Mouse (Mus musculus): ENCODE results near the gene Tmx2. TPM values are rescaled to one million over a fixed set of nuclear protein-coding genes. Genes with fewer than 3 reads are reported as not detected.

Gene Tmx2
- total and polyA plus RNA-seq, 2 experiments, result 50.6 to 92.1 TPM

GRCm38 (mm10) chr2:84703497-84703896 lies 24.6 kb upstream of the Tmx2 start:
- no peak for DNase-seq (ENCODE audit: extremely low read depth, low read depth, low spot score)

GRCm38 (mm10) chr2:84695007-84695695 lies 16.2 kb upstream of the Tmx2 start:
- no peaks in the 10 kb centered on the region for H3K79me2 ChIP-seq (ENCODE audit: control insufficient read depth, insufficient read depth, low read length)
- WGBS, result 95% methylated on average over 5 of the region's 5 CpGs
- no peaks in the 10 kb centered on the region for H3K4me1 ChIP-seq (ENCODE audit: control insufficient read depth, insufficient read depth, low read length)
- H3K36me3 ChIP-seq (ENCODE audit: control insufficient read depth, insufficient read depth, low read length), result peaks cover 58% of the 10 kb centered on the region
- no peak overlapping the region for H3K4me3 ChIP-seq (ENCODE audit: insufficient read depth, low read depth, low read length)
- no peak overlapping the region for H3K9ac ChIP-seq (ENCODE audit: low read depth, low read length)
- no peak for DNase-seq (ENCODE audit: extremely low read depth, low read depth, low spot score)
- H3K27ac ChIP-seq (replicated peaks; ENCODE audit: insufficient read depth, low read depth, low read length), result no peak overlapping the region
- no peaks in the 10 kb centered on the region for H3K27me3 ChIP-seq (ENCODE audit: control insufficient read depth, insufficient read depth, low read length)
- TF ChIP-seq CTCF (IDR thresholded peaks at IDR 0.05; ENCODE audit: low read depth, low read length) (no peak), POLR2A (IDR thresholded peaks at IDR 0.05; ENCODE audit: extremely low read depth, insufficient read depth, low read length) (no peak)

More at GRCm38 (mm10) chr2:84703497-84703896, 24.6 kb upstream of the Tmx2 start:
- Histone ChIP-seq H3K9ac (ENCODE audit: low read depth, low read length) (no peak overlapping the region), H3K27ac (replicated peaks; ENCODE audit: insufficient read depth, low read depth, low read length) (no peak overlapping the region), H3K27me3 (ENCODE audit: control insufficient read depth, insufficient read depth, low read length) (no peaks in the 10 kb centered on the region), H3K79me2 (ENCODE audit: control insufficient read depth, insufficient read depth, low read length) (peaks cover 5% of the 10 kb centered on the region; the same call in 1 of the 2 replicates), H3K4me3 (ENCODE audit: insufficient read depth, low read depth, low read length) (no peak overlapping the region), H3K36me3 (ENCODE audit: control insufficient read depth, insufficient read depth, low read length) (peaks cover 32% of the 10 kb centered on the region), H3K4me1 (ENCODE audit: control insufficient read depth, insufficient read depth, low read length) (peaks cover 12% of the 10 kb centered on the region)
- 83% methylated on average over 1 of the region's 1 CpGs for WGBS
- TF ChIP-seq POLR2A (IDR thresholded peaks at IDR 0.05; ENCODE audit: extremely low read depth, insufficient read depth, low read length) (no peak), CTCF (IDR thresholded peaks at IDR 0.05; ENCODE audit: low read depth, low read length) (no peak)

GRCm38 (mm10) chr2:84690050-84690449 lies 11.1 kb upstream of the Tmx2 start:
- Histone ChIP-seq H3K36me3 (ENCODE audit: control insufficient read depth, insufficient read depth, low read length) (peaks cover 75% of the 10 kb centered on the region), H3K27me3 (ENCODE audit: control insufficient read depth, insufficient read depth, low read length) (no peaks in the 10 kb centered on the region), H3K4me3 (ENCODE audit: insufficient read depth, low read depth, low read length) (no peak overlapping the region), H3K27ac (replicated peaks; ENCODE audit: insufficient read depth, low read depth, low read length) (no peak overlapping the region), H3K9ac (ENCODE audit: low read depth, low read length) (no peak overlapping the region), H3K4me1 (ENCODE audit: control insufficient read depth, insufficient read depth, low read length) (no peaks in the 10 kb centered on the region), H3K79me2 (ENCODE audit: control insufficient read depth, insufficient read depth, low read length) (no peaks in the 10 kb centered on the region)
- WGBS, result 92% methylated on average over 12 of the region's 12 CpGs
- no peak for DNase-seq (ENCODE audit: extremely low read depth, low read depth, low spot score)
- TF ChIP-seq POLR2A (IDR thresholded peaks at IDR 0.05; ENCODE audit: extremely low read depth, insufficient read depth, low read length), result no peak
- TF ChIP-seq CTCF (IDR thresholded peaks at IDR 0.05; ENCODE audit: low read depth, low read length), result no peak

GRCm38 (mm10) chr2:84688080-84688844 lies 9.3 kb upstream of the Tmx2 start:
- no peak for DNase-seq (ENCODE audit: extremely low read depth, low read depth, low spot score)
- H3K4me3 ChIP-seq (ENCODE audit: insufficient read depth, low read depth, low read length), result no peak overlapping the region
- WGBS, result 90% methylated on average over 2 of the region's 2 CpGs
- no peak for TF ChIP-seq CTCF (IDR thresholded peaks at IDR 0.05; ENCODE audit: low read depth, low read length)
- TF ChIP-seq POLR2A (IDR thresholded peaks at IDR 0.05; ENCODE audit: extremely low read depth, insufficient read depth, low read length), result no peak
- no peaks in the 10 kb centered on the region for H3K27me3 ChIP-seq (ENCODE audit: control insufficient read depth, insufficient read depth, low read length)
- H3K79me2 ChIP-seq (ENCODE audit: control insufficient read depth, insufficient read depth, low read length), result no peaks in the 10 kb centered on the region
- no peak overlapping the region for H3K9ac ChIP-seq (ENCODE audit: low read depth, low read length)
- H3K36me3 ChIP-seq (ENCODE audit: control insufficient read depth, insufficient read depth, low read length), result peaks cover 63% of the 10 kb centered on the region
- H3K4me1 ChIP-seq (ENCODE audit: control insufficient read depth, insufficient read depth, low read length), result no peaks in the 10 kb centered on the region
- no peak overlapping the region for H3K27ac ChIP-seq (replicated peaks; ENCODE audit: insufficient read depth, low read depth, low read length)

- H3K79me2 ChIP-seq (ENCODE audit: control insufficient read depth, insufficient read depth, low read length), result peaks cover 6% of the 10 kb centered on the region; the same call in 1 of the 2 replicates
- 76% methylated on average over 6 of the region's 6 CpGs for WGBS
- H3K4me3 ChIP-seq (ENCODE audit: insufficient read depth, low read depth, low read length), result no peak overlapping the region
- H3K27me3 ChIP-seq (ENCODE audit: control insufficient read depth, insufficient read depth, low read length), result no peaks in the 10 kb centered on the region
- peaks cover 24% of the 10 kb centered on the region for H3K36me3 ChIP-seq (ENCODE audit: control insufficient read depth, insufficient read depth, low read length)
- no peak for TF ChIP-seq POLR2A (IDR thresholded peaks at IDR 0.05; ENCODE audit: extremely low read depth, insufficient read depth, low read length)
- no peak for TF ChIP-seq CTCF (IDR thresholded peaks at IDR 0.05; ENCODE audit: low read depth, low read length)
- no peak overlapping the region for H3K27ac ChIP-seq (replicated peaks; ENCODE audit: insufficient read depth, low read depth, low read length)
- H3K4me1 ChIP-seq (ENCODE audit: control insufficient read depth, insufficient read depth, low read length), result no peaks in the 10 kb centered on the region; the same call in 1 of the 2 replicates
- no peak for DNase-seq (ENCODE audit: extremely low read depth, low read depth, low spot score)
- H3K9ac ChIP-seq (ENCODE audit: low read depth, low read length), result no peak overlapping the region
Measured at GRCm38 (mm10) chr2:84682605-84683183, 3.8 kb upstream of the Tmx2 start.
